ENCODE assay signal across 15 mouse cellular contexts in genomic region chr7:117395511-117395910, GRCm38 (mm10).
"Had no signal": no experiment of that assay in that cellular context is flagged by ENCODE, and none has a peak within 500 bp of the region (broad histone marks: within the 10 kb centered on the region; RNA-seq: fewer than 3 reads in every experiment).

No protein-coding gene starts in this region.

- H3K36me3 ChIP-seq: lung, embryonic 15.5 days; midbrain, embryonic 12.5 days; midbrain, embryonic 15.5 days; neural tube, embryonic 12.5 days; stomach, embryonic 15.5 days had no signal

- H3K9me3 ChIP-seq: lung, embryonic 15.5 days; midbrain, embryonic 12.5 days; midbrain, embryonic 15.5 days; neural tube, embryonic 12.5 days; stomach, embryonic 15.5 days had no signal

- H3K4me3 ChIP-seq: lung, embryonic 15.5 days; megakaryocyte, embryonic 14.5 days; midbrain, embryonic 12.5 days; midbrain, embryonic 15.5 days; neural tube, embryonic 12.5 days; stomach, embryonic 15.5 days had no signal

- H3K27ac ChIP-seq: lung, embryonic 15.5 days; macrophage; midbrain, embryonic 12.5 days; midbrain, embryonic 15.5 days; neural tube, embryonic 12.5 days; stomach, embryonic 15.5 days; stomach, postnatal 0 days had no signal

- DNase-seq: lung, adult 2 months; lung, postnatal 14 days; lung, postnatal 36 days; right cerebral cortex, postnatal 14 days; thymus, adult 2 months; thymus, postnatal 25 days; thymus, postnatal 4 days had no signal

- H3K27me3 ChIP-seq: lung, embryonic 15.5 days; midbrain, embryonic 12.5 days; midbrain, embryonic 15.5 days; neural tube, embryonic 12.5 days; stomach, embryonic 15.5 days had no signal

- H3K4me1 ChIP-seq: midbrain, embryonic 12.5 days had no signal

- H3K9ac ChIP-seq: lung, embryonic 15.5 days; midbrain, embryonic 12.5 days; midbrain, embryonic 15.5 days; neural tube, embryonic 12.5 days; stomach, embryonic 15.5 days had no signal
